Mouse (Mus musculus) kidney, embryonic 14.5 days (tissue): ENCODE data around the gene Olfr56. TPM values are rescaled to one million over a fixed set of nuclear protein-coding genes. Genes with fewer than 3 reads are reported as not detected.
A peak's percentile ranks its signal among the peaks of the same experiment; 100 is the strongest.
"Not testable (repeated sequence)": the region's sequence is repeated elsewhere in the genome, so short reads cannot be mapped to it uniquely, and the experiment has no call there.

Source experiments
- ATAC-seq: fragments of 200-750 bp; cut with Nextera tagmentation; 2 replicates; pipeline ENCODE4 v1.8.0; 2017; ENCODE audit warnings: moderate number of reproducible peaks, mild to moderate bottlenecking, moderate TSS enrichment, moderate library complexity; ENCODE audit not compliant: low FRiP score, low TSS enrichment
- H3K27ac ChIP-seq: fragments of 300-500 bp; sonication (generic); 2 replicates; pipeline ENCODE4 v1.5.1; 2014; ENCODE audit warnings: low read depth, mild to moderate bottlenecking, low read length, moderate library complexity, mixed read lengths
- H3K27me3 ChIP-seq: fragments of 300-500 bp; sonication (generic); 2 replicates; pipeline ENCODE4 v1.6.1; 2014; ENCODE audit warnings: mild to moderate bottlenecking, low read length; ENCODE audit not compliant: control insufficient read depth, insufficient read depth
- H3K36me3 ChIP-seq: fragments of 300-500 bp; sonication (generic); 2 replicates; pipeline ENCODE4 v1.6.1; 2014; ENCODE audit warnings: low read length, mixed read lengths; ENCODE audit not compliant: control insufficient read depth, insufficient read depth
- H3K4me1 ChIP-seq: fragments of 300-500 bp; sonication (generic); 2 replicates; pipeline ENCODE4 v1.6.1; 2014; ENCODE audit warnings: low read length, mixed read lengths; ENCODE audit not compliant: control insufficient read depth, insufficient read depth
- H3K4me2 ChIP-seq: fragments of 300-500 bp; sonication (generic); replicated peaks from 2 replicates; pipeline ENCODE4 v1.6.1; 2014; ENCODE audit warnings: low read depth, mild to moderate bottlenecking, low read length
- H3K4me3 ChIP-seq: fragments of 300-500 bp; sonication (generic); 2 replicates; pipeline ENCODE4 v1.5.1; 2014; ENCODE audit warnings: mild to moderate bottlenecking, low read length
- H3K9ac ChIP-seq: fragments of 300-500 bp; sonication (generic); 2 replicates; pipeline ENCODE4 v1.6.1; 2014; ENCODE audit warnings: low read depth, mild to moderate bottlenecking, low read length, moderate library complexity
- H3K9me3 ChIP-seq: fragments of 300-500 bp; sonication (generic); 2 replicates; pipeline ENCODE4 v1.6.1; 2016; ENCODE audit warnings: low read length; ENCODE audit not compliant: control insufficient read depth
- WGBS: fragments of 180-500 bp; shearing (Covaris S2); extraction: QIAGEN DNeasy Blood & Tissue Kit; methylation state at CpG from one replicate; pipeline ENCODE4 v1.1.7; 2014; 5-methylcytosine and 5-hydroxymethylcytosine counted together
- polyA plus RNA-seq: library from polyadenylated mRNA; unstranded; fragments of >200 nt; fragmentation: Nextera tagmentation; extraction: Ambion mirVana; gene quantifications from 2 replicates; pipeline ENCODE4 v1.2.1, GENCODE M21; 2014

Gene Olfr56
- polyA plus RNA-seq, 1 experiment from 2014 or later, result not detected

- no peaks in the 10 kb centered on the region for H3K4me1 ChIP-seq
- no peaks in the 10 kb centered on the region for H3K27me3 ChIP-seq
- no peak overlapping the region for H3K4me3 ChIP-seq
- no peak overlapping the region for H3K4me2 ChIP-seq
- H3K27ac ChIP-seq, result no peak overlapping the region
- H3K9me3 ChIP-seq, result no peaks in the 10 kb centered on the region
- H3K9ac ChIP-seq, result no peak overlapping the region
- no peak for ATAC-seq
- WGBS, result 93% methylated on average over 2 of the region's 2 CpGs
- H3K36me3 ChIP-seq, result no peaks in the 10 kb centered on the region
These were observed 178.4 kb downstream of the Olfr56 start for GRCm38 (mm10) chr11:49156821-49157814.

GRCm38 (mm10) chr11:49168839-49169611 is 190.3 kb downstream of the Olfr56 start:
- ATAC-seq, result peak; percentile 86
- peaks cover 14% of the 10 kb centered on the region for H3K27me3 ChIP-seq
- peak overlapping the region; percentile 70 for H3K4me2 ChIP-seq
- peaks cover 6% of the 10 kb centered on the region; the same call in 1 of the 2 replicates for H3K9me3 ChIP-seq
- H3K4me1 ChIP-seq, result no peaks in the 10 kb centered on the region
- no peaks in the 10 kb centered on the region for H3K36me3 ChIP-seq
- WGBS, result 3% methylated on average over 50 of the region's 50 CpGs
- H3K9ac ChIP-seq, result no peak overlapping the region
- no peak overlapping the region for H3K27ac ChIP-seq
- peak overlapping the region; percentile 32 for H3K4me3 ChIP-seq

- Histone ChIP-seq H3K4me3 (no peak overlapping the region), H3K4me1 (no peaks in the 10 kb centered on the region), H3K9ac (no peak overlapping the region), H3K9me3 (peaks cover 6% of the 10 kb centered on the region; the same call in 1 of the 2 replicates), H3K36me3 (no peaks in the 10 kb centered on the region), H3K27ac (no peak overlapping the region), H3K27me3 (peaks cover 14% of the 10 kb centered on the region), H3K4me2 (no peak overlapping the region)
- ATAC-seq, result no peak
- 90% methylated on average over 4 of the region's 4 CpGs for WGBS
These were observed 191.9 kb downstream of the Olfr56 start for GRCm38 (mm10) chr11:49170576-49170975.

- no peaks in the 10 kb centered on the region for H3K27me3 ChIP-seq
- H3K9ac ChIP-seq, result no peak overlapping the region
- H3K36me3 ChIP-seq, result no peaks in the 10 kb centered on the region
- H3K9me3 ChIP-seq, result no peaks in the 10 kb centered on the region
- WGBS, result 90% methylated on average over 8 of the region's 8 CpGs
- no peak for ATAC-seq
- H3K4me2 ChIP-seq, result no peak overlapping the region
- H3K4me1 ChIP-seq, result no peaks in the 10 kb centered on the region
- H3K4me3 ChIP-seq, result no peak overlapping the region
- no peak overlapping the region for H3K27ac ChIP-seq
These were observed 196.7 kb downstream of the Olfr56 start for GRCm38 (mm10) chr11:49175345-49175744.

- ATAC-seq, H3K4me3 ChIP-seq, H3K4me1 ChIP-seq, H3K27me3 ChIP-seq, H3K27ac ChIP-seq, H3K9me3 ChIP-seq, H3K4me2 ChIP-seq, H3K36me3 ChIP-seq, H3K9ac ChIP-seq: not testable (repeated sequence)
- 70% methylated on average over 4 of the region's 4 CpGs for WGBS
These were observed 197.5 kb downstream of the Olfr56 start for GRCm38 (mm10) chr11:49176047-49176779.

- H3K36me3 ChIP-seq, result no peaks in the 10 kb centered on the region
- no peak overlapping the region for H3K27ac ChIP-seq
- no peaks in the 10 kb centered on the region for H3K4me1 ChIP-seq
- no peaks in the 10 kb centered on the region for H3K9me3 ChIP-seq
- H3K9ac ChIP-seq, result no peak overlapping the region
- H3K4me3 ChIP-seq, result no peak overlapping the region
- ATAC-seq, result no peak
- no peaks in the 10 kb centered on the region for H3K27me3 ChIP-seq
- H3K4me2 ChIP-seq, result no peak overlapping the region
- WGBS, result 76% methylated on average over 1 of the region's 1 CpGs
These were observed 204.5 kb downstream of the Olfr56 start for GRCm38 (mm10) chr11:49183172-49183571.

Other genes starting within 250 kb of the Olfr56 start
- 994 and 1,198 TPM in 2 replicates for gene Rack1, start 178.6 kb upstream of the Olfr56 start, polyA plus RNA-seq
- 5.8 and 6.1 TPM in 2 replicates for gene Trim41, start 161.5 kb upstream of the Olfr56 start, polyA plus RNA-seq
- gene Trim7, start 152.7 kb upstream of the Olfr56 start, polyA plus RNA-seq, result 1.3 and 2.9 TPM in 2 replicates
- 5.6 and 7.6 TPM in 2 replicates for gene Gm12184, start 152.2 kb upstream of the Olfr56 start, polyA plus RNA-seq
- gene Irgm1, start 107.2 kb upstream of the Olfr56 start, polyA plus RNA-seq, result 11.7 and 13.2 TPM in 2 replicates
- gene Gm5431, start 76.7 kb upstream of the Olfr56 start, polyA plus RNA-seq, result 0.15 and 0.23 TPM in 2 replicates
- gene Psme2b, start 32.7 kb upstream of the Olfr56 start, polyA plus RNA-seq, result 1.9 and 2.5 TPM in 2 replicates
- gene 9930111J21Rik1, start 509 bp downstream of the Olfr56 start, polyA plus RNA-seq, result 0.20 and 0.53 TPM in 2 replicates
- gene Gm12185, start 13.3 kb downstream of the Olfr56 start, polyA plus RNA-seq, result not detected in 2 replicates
- gene Tgtp1, start 15.3 kb downstream of the Olfr56 start, polyA plus RNA-seq, result 0.15 TPM in 1 of 2 replicates, not detected in the other
- gene 9930111J21Rik2, start 72.4 kb downstream of the Olfr56 start, polyA plus RNA-seq, result 0.29 and 0.39 TPM in 2 replicates
- gene Tgtp2, start 85.3 kb downstream of the Olfr56 start, polyA plus RNA-seq, result 0.20 TPM in 1 of 2 replicates, not detected in the other
- gene Ifi47, start 97.7 kb downstream of the Olfr56 start, polyA plus RNA-seq, result 1.7 and 2.0 TPM in 2 replicates
- gene Olfr1396, start 136.0 kb downstream of the Olfr56 start, polyA plus RNA-seq, result not detected in 2 replicates
- gene Olfr1395, start 163.4 kb downstream of the Olfr56 start, polyA plus RNA-seq, result not detected in 2 replicates
- gene Olfr1394, start 175.5 kb downstream of the Olfr56 start, polyA plus RNA-seq, result not detected in 2 replicates
- gene Btnl9, start 208.3 kb downstream of the Olfr56 start, polyA plus RNA-seq, result 1.6 and 3.1 TPM in 2 replicates
- gene Zfp62, start 224.4 kb downstream of the Olfr56 start, polyA plus RNA-seq, result 27.6 and 51.1 TPM in 2 replicates